Mouse (Mus musculus) heart, adult 2 months (tissue): ENCODE data around the gene Gnb5. TPM values are rescaled to one million over a fixed set of nuclear protein-coding genes. Genes with fewer than 3 reads are reported as not detected.

Source experiments
- DNase-seq, 2 experiments: peaks; one replicate each; pipeline ENCODE4 v3.0.0; 2021
- H3K27ac ChIP-seq: fragments of 200-600 bp; 2 replicates; pipeline ENCODE4 v1.8.1; 2022
- H3K27me3 ChIP-seq: fragments of 200-500 bp; 2 replicates; pipeline ENCODE4 v1.6.1; 2012; ENCODE audit warnings: mild to moderate bottlenecking, low read length, inconsistent platforms, mixed read lengths; ENCODE audit not compliant: control insufficient read depth, insufficient read depth
- H3K36me3 ChIP-seq: fragments of 200-500 bp; 2 replicates; pipeline ENCODE4 v1.6.1; 2012; ENCODE audit warnings: low read length, inconsistent platforms; ENCODE audit not compliant: control insufficient read depth, insufficient read depth
- H3K4me1 ChIP-seq: fragments of 200-500 bp; 2 replicates; pipeline ENCODE4 v1.6.1; 2011; ENCODE audit warnings: low read length; ENCODE audit not compliant: control insufficient read depth, insufficient read depth
- H3K4me3 ChIP-seq: fragments of 200-600 bp; 2 replicates; pipeline ENCODE4 v1.8.1; 2022
- H3K79me2 ChIP-seq: fragments of 200-500 bp; replicated peaks from 2 replicates; pipeline ENCODE4 v1.6.1; 2012; ENCODE audit warnings: mild to moderate bottlenecking, inconsistent platforms, low read length, moderate library complexity, mixed read lengths; ENCODE audit not compliant: control insufficient read depth, insufficient read depth
- H3K9ac ChIP-seq: fragments of 200-500 bp; 2 replicates; pipeline ENCODE4 v1.6.1; 2012; ENCODE audit warnings: low read depth, mild to moderate bottlenecking, control low read depth, inconsistent platforms, low read length, mixed read lengths
- CTCF ChIP-seq: fragments of 200-600 bp; IDR thresholded peaks from 2 replicates; pipeline ENCODE4 v1.8.1; 2022; ENCODE audit warnings: antibody characterized with exemption, mild to moderate bottlenecking, moderate library complexity
- EP300 ChIP-seq: fragments of 200-500 bp; IDR thresholded peaks from 2 replicates; pipeline ENCODE4 v1.6.1; 2011; ENCODE audit warnings: low read depth, low read length, control low read depth; ENCODE audit not compliant: insufficient read depth
- POLR2A ChIP-seq: fragments of 200-500 bp; IDR thresholded peaks from 2 replicates; pipeline ENCODE4 v1.6.1; 2011; ENCODE audit warnings: mild to moderate bottlenecking, low read depth, low read length, control low read depth; ENCODE audit not compliant: insufficient read depth
- WGBS: fragments of 180-500 bp; shearing (Covaris S2); methylation state at CpG from one replicate; pipeline ENCODE4 v1.1.7; 2018; 5-methylcytosine and 5-hydroxymethylcytosine counted together
- intact Hi-C: fragments of 180-260 bp; cut with DNase I; formaldehyde crosslinking; loops from one replicate; pipeline ENCODE4 v1.15.1; 2025
- polyA plus RNA-seq: library from polyadenylated mRNA; depleted of rRNA; stranded (reverse); fragments of >200 nt; gene quantifications from 2 replicates; pipeline ENCODE4 v1.2.3, GENCODE M21; 2012
- total RNA-seq, 2 experiments: library from RNA; stranded (reverse); gene quantifications; 2 replicates each; pipeline ENCODE4 v1.2.3; 2021

Gnb5 gene
- total and polyA plus RNA-seq, 3 experiments = 23.5 to 33.0 (median 23.9) TPM

GRCm38 (mm10) chr9:75312008-75312407, 5.9 kb downstream of the Gnb5 start:
- no peak overlapping the region for H3K27ac ChIP-seq
- H3K27me3 ChIP-seq = no peaks in the 10 kb centered on the region
- WGBS = 18% methylated on average over 4 of the region's 4 CpGs
- H3K4me3 ChIP-seq = no peak overlapping the region
- peak; percentile 60 to 80 for DNase-seq
- no peaks in the 10 kb centered on the region for H3K4me1 ChIP-seq
- H3K36me3 ChIP-seq = no peaks in the 10 kb centered on the region
- TF ChIP-seq EP300 (no peak), POLR2A (no peak), CTCF (peak; percentile 92)
- no peaks in the 10 kb centered on the region for H3K79me2 ChIP-seq
- intact Hi-C loops = loop anchor here (5.0 kb wide), 1 partner anchor 265 kb away; no protein-coding TSS in a partner anchor
- H3K9ac ChIP-seq = no peak overlapping the region

GRCm38 (mm10) chr9:75313138-75313831, 7.2 kb downstream of the Gnb5 start:
- Histone ChIP-seq H3K27me3 (no peaks in the 10 kb centered on the region), H3K4me1 (no peaks in the 10 kb centered on the region), H3K79me2 (no peaks in the 10 kb centered on the region), H3K36me3 (no peaks in the 10 kb centered on the region), H3K9ac (no peak overlapping the region), H3K4me3 (no peak overlapping the region), H3K27ac (no peak overlapping the region; the same call in 1 of the 2 replicates)
- TF ChIP-seq CTCF (no peak), EP300 (no peak), POLR2A (no peak)
- WGBS = 44% methylated on average over 11 of the region's 11 CpGs
- intact Hi-C loops = loop anchor here (5.0 kb wide), 1 partner anchor 266 kb away; no protein-coding TSS in a partner anchor
- DNase-seq = no peak

- Histone ChIP-seq H3K4me3 (peak overlapping the region; percentile 63), H3K27me3 (no peaks in the 10 kb centered on the region), H3K27ac (peak overlapping the region; percentile 74), H3K9ac (peak overlapping the region; percentile 72), H3K79me2 (no peaks in the 10 kb centered on the region), H3K4me1 (no peaks in the 10 kb centered on the region), H3K36me3 (no peaks in the 10 kb centered on the region)
- peak; percentile 87 to 92 for DNase-seq
- under 1% methylated on average over 52 of the region's 52 CpGs for WGBS
- peak; percentile 57; the same call in 1 of the 2 replicates for TF ChIP-seq POLR2A
- TF ChIP-seq CTCF = peak; percentile 26; the same call in 1 of the 2 replicates
- TF ChIP-seq EP300 = no peak
- intact Hi-C loops = loop anchor here (5.0 kb wide), 1 partner anchor 267 kb away; no protein-coding TSS in a partner anchor
Measured at GRCm38 (mm10) chr9:75313832-75314516, 7.9 kb downstream of the Gnb5 start.

GRCm38 (mm10) chr9:75314517-75315105, 8.5 kb downstream of the Gnb5 start:
- TF ChIP-seq POLR2A = no peak
- TF ChIP-seq EP300 = no peak
- no peak for TF ChIP-seq CTCF
- WGBS = 6% methylated on average over 22 of the region's 22 CpGs
- peak in 1 of 2 experiments; percentile 5 for DNase-seq
- Histone ChIP-seq H3K9ac (peak overlapping the region; percentile 72), H3K79me2 (no peaks in the 10 kb centered on the region), H3K4me3 (peak overlapping the region; percentile 63), H3K4me1 (no peaks in the 10 kb centered on the region), H3K27ac (peak overlapping the region; percentile 74), H3K27me3 (no peaks in the 10 kb centered on the region), H3K36me3 (no peaks in the 10 kb centered on the region)
- intact Hi-C loops = loop anchor here (5.0 kb wide), 1 partner anchor 267 kb away; no protein-coding TSS in a partner anchor

- TF ChIP-seq EP300 = no peak
- TF ChIP-seq CTCF = no peak
- no peak for TF ChIP-seq POLR2A
- Histone ChIP-seq H3K27me3 (no peaks in the 10 kb centered on the region), H3K27ac (no peak overlapping the region), H3K9ac (no peak overlapping the region), H3K4me1 (no peaks in the 10 kb centered on the region), H3K4me3 (no peak overlapping the region), H3K36me3 (no peaks in the 10 kb centered on the region), H3K79me2 (no peaks in the 10 kb centered on the region)
- no peak for DNase-seq
- intact Hi-C loops = no loop called here
- WGBS = 75% methylated on average over 3 of the region's 3 CpGs
Measured at GRCm38 (mm10) chr9:75315238-75315637, 9.2 kb downstream of the Gnb5 start.
